Mouse (Mus musculus): ENCODE results near the gene Cops7a. TPM values are rescaled to one million over a fixed set of nuclear protein-coding genes. Genes with fewer than 3 reads are reported as not detected.

The Cops7a gene
- polyA plus RNA-seq, 1 experiment from 2014 or later = 153 TPM

DNA sequence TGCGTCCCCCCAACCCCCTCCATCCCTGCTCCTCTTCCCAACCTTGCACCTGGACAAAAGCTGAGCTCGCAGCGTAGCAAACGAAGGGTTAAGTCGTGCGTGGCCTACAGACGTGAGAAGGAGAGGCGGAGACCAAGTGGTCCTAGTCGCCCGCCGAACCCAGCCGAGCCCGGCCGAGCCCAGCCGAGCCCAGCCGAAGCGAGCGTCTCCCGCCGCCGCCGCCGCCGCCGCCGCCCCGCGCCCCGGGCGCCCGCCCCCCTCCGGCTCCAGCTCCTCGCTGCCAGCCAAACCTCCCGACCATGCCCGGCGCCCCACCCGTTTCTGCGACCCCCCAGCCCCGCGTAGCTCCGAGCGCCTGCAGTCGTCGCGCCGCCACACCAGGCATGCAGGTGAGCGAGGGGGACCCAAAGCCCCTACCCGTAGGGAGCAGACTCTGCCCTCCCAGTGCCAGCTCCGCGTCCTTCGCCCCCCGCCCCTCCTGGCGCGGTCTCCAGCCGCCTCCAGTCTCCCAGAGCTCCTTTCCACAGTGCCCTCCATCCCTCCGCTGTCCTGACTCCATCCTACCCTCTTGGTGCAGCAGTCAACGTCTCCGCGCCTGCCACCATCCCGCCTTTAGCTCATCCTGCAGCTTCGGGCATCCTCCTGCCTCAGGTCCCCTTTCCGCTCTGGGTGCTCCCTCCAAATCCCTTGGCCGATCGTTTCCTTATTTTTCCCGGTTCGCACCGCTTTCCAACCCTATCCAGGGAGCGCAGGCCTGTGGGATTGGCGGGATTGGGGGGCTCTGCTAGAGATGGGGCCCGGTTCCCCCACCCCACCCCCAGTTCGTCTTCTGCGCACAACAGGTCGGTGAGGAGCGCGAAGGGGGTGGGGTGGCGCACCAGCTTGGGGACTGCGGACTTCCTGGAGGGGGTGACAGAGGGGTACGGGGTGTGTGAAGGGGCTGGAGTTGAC, 31.5 kb upstream of the Cops7a start, which contains the start of gene Pianp:
Gene Pianp, plus strand, starts transcription at position 144 of the 951 bp plus-strand sequence.
- H3K27me3 ChIP-seq = no peaks in the 10 kb centered on the region
- in situ Hi-C loops (cut with MboI; ENCODE audit: low pct_unique_long_range_greater_than_20kb) = no loop called here
- DNase-seq (ENCODE audit: low read depth, low spot score) = no peak
- TF ChIP-seq CTCF (IDR thresholded peaks at IDR 0.05) = no peak
- no peak for ATAC-seq
- CTCF ChIA-PET = interaction anchor here (0.8 to 2.0 kb wide), 3 partner anchors 9 to 24 kb away, joined by 3 to 7 read pairs (median 3); no protein-coding TSS in a partner anchor
- POLR2A ChIA-PET = interaction anchor here (0.6 to 1.1 kb wide), 4 partner anchors 9 to 137 kb away, joined by 3 to 4 read pairs (median 3); no protein-coding TSS in a partner anchor

DNA sequence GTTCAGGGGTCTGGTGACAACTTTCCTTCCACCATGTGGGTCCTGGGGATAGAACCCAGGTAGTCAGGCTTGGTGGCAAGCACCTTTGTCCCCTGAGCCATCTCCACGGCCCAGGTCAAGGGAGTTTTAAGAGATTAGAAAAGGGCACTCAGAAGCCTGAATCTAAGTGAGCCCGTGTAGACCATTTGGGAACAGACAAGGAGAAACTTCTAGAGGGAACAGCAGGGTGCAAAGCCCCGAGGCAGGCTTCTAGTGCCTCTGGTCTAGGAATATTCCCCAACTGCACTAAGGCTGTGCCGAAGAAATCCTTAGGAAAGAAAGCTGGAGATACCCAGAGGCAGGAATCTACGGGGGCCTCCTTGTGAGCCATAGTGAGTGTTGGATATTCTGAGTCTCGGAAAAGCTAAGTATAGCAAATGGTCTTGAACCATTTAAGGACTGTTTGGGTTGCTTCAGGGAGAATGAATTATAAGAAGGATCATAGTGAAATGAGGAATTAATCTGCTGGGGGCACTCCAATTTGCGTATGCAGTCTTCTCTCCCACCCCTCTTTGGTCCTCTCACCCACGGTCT, 30.6 kb upstream of the Cops7a start:
- TF ChIP-seq CTCF (IDR thresholded peaks at IDR 0.05) = no peak
- in situ Hi-C loops (cut with MboI; ENCODE audit: low pct_unique_long_range_greater_than_20kb) = no loop called here
- CTCF ChIA-PET = interaction anchor here (0.8 to 2.0 kb wide), 3 partner anchors 10 to 25 kb away, joined by 3 to 7 read pairs (median 3); no protein-coding TSS in a partner anchor
- POLR2A ChIA-PET = interaction anchor here (0.6 to 1.1 kb wide), 4 partner anchors 10 to 136 kb away, joined by 3 to 4 read pairs (median 3); no protein-coding TSS in a partner anchor
- DNase-seq (ENCODE audit: low read depth, low spot score) (no peak), ATAC-seq (no peak)
- no peaks in the 10 kb centered on the region for H3K27me3 ChIP-seq

DNA sequence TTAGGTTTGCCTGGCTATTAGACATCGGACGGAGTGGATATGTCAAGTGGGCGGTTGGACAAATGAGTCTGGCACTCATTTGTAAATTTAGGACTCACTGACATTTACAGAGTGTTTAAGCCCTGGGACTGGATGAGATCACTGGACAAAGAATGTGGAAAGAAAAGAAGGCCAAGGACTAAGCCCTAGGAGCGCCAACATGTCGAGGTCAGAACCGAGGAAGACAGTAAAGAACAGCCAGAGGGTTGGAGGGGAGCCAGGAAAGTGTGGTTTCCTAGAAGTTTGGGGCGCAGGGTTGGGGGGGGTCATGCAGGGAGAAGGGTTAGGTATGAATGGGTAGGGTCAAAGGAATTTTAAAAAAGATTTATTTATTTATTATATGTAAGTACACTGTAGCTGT, 29.9 kb upstream of the Cops7a start:
- no peak for TF ChIP-seq CTCF (IDR thresholded peaks at IDR 0.05)
- ATAC-seq (no peak), DNase-seq (ENCODE audit: low read depth, low spot score) (no peak)
- no peaks in the 10 kb centered on the region for H3K27me3 ChIP-seq
- ChIA-PET CTCF (no interaction called here), POLR2A (no interaction called here)
- in situ Hi-C loops (cut with MboI; ENCODE audit: low pct_unique_long_range_greater_than_20kb) = no loop called here

DNA sequence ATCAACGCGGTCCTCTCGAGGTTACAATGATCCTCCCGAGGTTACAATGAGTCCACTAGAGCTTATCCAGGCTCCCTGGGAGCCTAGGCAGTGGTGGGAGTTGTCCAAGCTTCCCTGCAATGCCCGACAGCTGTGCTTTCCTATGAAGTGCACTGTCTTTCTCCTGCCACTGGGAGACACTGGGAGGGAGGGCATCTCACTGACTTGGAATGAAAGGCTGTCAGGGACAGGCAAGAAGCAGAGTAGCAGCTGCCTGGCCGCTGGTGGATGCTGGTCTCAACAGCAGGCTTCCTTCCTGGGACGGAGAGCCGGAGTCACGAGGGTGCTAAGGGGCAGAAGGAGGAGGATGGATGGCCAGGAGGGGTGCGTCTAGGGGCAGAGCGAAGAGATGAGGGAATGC, 28.5 kb upstream of the Cops7a start:
- H3K27me3 ChIP-seq = no peaks in the 10 kb centered on the region
- POLR2A ChIA-PET = no interaction called here
- ATAC-seq (peak; percentile 36), DNase-seq (ENCODE audit: low read depth, low spot score) (no peak)
- CTCF ChIA-PET = interaction anchor here (1.0 to 2.0 kb wide), 3 partner anchors 14 to 147 kb away, joined by 3 to 8 read pairs (median 3); partner anchors contain the start of gene Cops7a
- no peak for TF ChIP-seq CTCF (IDR thresholded peaks at IDR 0.05)
- in situ Hi-C loops (cut with MboI; ENCODE audit: low pct_unique_long_range_greater_than_20kb) = no loop called here

DNA sequence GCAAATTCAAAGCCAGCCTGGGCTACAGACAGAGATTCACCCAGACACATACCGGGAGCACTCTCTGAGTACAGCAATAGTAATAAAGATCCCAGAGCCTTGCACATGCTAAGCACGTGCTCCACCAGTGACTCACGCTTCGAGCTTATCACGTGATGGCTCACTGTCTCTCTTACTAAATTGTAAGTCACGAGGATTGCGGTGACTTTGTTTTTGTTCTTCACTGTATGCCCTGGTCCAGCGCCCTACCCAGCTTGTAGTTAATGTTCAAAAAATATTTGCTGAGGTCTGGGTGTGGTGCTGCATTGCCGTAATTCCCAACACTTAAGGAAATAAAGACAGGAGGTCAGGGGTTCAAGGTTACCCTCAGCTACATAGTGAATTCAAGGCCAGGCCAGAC, 28.0 kb upstream of the Cops7a start:
- ATAC-seq (peak; percentile 75), DNase-seq (ENCODE audit: low read depth, low spot score) (peak; percentile 55)
- H3K27me3 ChIP-seq = no peaks in the 10 kb centered on the region
- TF ChIP-seq CTCF (IDR thresholded peaks at IDR 0.05) = no peak
- in situ Hi-C loops (cut with MboI; ENCODE audit: low pct_unique_long_range_greater_than_20kb) = no loop called here
- POLR2A ChIA-PET = no interaction called here
- CTCF ChIA-PET = interaction anchor here (1.0 to 2.0 kb wide), 3 partner anchors 14 to 146 kb away, joined by 3 to 8 read pairs (median 3); partner anchors contain the start of gene Cops7a

DNA sequence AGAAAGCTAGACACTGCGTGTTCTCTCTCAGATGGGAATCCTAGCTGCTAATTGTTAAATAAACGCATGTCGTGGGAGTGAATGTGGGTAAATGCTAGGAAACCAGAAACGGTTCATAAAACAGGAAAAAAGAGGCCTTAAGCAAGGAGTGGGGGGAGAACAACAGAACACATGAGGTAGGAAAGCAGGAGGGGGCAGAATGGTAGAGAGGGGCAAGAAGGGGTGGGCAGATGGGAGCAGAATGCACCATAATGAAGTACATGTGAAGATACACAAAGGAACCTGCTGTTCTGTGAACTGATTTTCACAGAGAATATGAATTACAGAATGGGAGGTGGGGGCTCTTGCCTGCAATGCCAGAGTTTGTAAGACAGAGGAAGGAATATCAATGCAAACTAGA, 26.9 kb upstream of the Cops7a start:
- POLR2A ChIA-PET = no interaction called here
- ATAC-seq = no peak

DNA sequence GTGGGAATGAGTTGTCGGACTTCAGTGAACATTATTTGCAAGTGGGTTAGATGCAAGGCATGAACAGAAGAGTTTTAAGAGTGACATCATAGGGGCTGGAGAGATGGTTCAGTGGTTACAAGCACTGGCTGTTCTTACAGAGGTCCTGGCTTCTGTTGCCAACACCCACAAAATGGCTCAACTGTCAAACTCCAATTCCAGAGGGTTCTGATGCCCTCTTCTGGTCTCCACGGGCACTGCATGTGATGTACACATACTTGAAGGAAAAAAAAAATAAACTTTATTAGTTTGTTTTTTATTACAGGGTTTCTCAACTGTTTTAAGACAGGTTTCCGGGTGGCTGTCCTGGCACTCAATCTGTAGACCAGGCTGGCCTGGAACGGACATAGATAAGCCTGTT, 2.4 kb upstream of the Cops7a start:
- DNase-seq (ENCODE audit: low read depth, low spot score) (no peak), ATAC-seq (no peak)
- POLR2A ChIA-PET = interaction anchor here (0.8 kb wide), 1 partner anchor 40 kb away, joined by 3 read pairs; no protein-coding TSS in a partner anchor
- CTCF ChIA-PET = interaction anchor here (0.8 to 2.1 kb wide), 7 partner anchors 35 to 121 kb away, joined by 3 to 8 read pairs (median 3); no protein-coding TSS in a partner anchor
- H3K27me3 ChIP-seq = no peaks in the 10 kb centered on the region
- no peak for TF ChIP-seq CTCF (IDR thresholded peaks at IDR 0.05)
- in situ Hi-C loops (cut with MboI; ENCODE audit: low pct_unique_long_range_greater_than_20kb) = no loop called here

More for the DNA sequence above, 26.9 kb upstream of the Cops7a start:
- in situ Hi-C loops (cut with MboI; ENCODE audit: low pct_unique_long_range_greater_than_20kb) = no loop called here
- no peak for TF ChIP-seq CTCF (IDR thresholded peaks at IDR 0.05)
- H3K27me3 ChIP-seq = peaks cover 3% of the 10 kb centered on the region
- CTCF ChIA-PET = interaction anchor here (2.0 kb wide), 1 partner anchor 15 kb away, joined by 8 read pairs; no protein-coding TSS in a partner anchor
- DNase-seq (ENCODE audit: low read depth, low spot score) = no peak

DNA sequence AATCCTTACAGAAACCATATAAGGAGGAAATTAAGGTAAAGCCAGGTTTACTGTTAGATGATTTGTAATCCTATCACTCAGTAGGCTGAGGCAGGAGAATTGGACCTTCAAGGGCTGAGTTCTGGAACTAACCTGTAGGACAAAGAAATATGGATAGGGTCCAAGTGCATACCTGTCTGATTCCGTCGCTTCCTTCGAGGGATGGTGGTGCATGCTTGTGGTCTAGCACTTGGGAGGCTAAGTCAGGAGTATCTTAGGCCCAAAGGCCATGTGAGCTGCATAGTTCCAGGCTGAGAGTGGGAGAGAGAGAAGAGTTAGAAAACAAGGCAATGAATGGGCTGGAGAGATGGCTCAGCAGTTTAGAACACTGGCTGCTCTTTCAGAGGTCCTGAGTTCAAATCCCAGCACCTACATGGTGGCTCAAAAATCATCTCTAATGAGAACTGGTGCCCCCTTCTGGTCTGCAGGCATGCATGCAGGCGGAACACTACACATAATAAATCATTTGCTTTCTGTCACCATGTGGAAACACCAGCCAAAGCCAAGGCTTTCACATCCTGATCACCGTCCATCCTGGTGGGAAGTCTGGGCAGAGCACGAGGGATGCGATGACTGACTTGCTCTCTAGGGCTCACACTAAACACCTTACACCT, 1.3 kb upstream of the Cops7a start:
- in situ Hi-C loops (cut with MboI; ENCODE audit: low pct_unique_long_range_greater_than_20kb) = no loop called here
- ATAC-seq = peak; percentile 37
- no peak for TF ChIP-seq CTCF (IDR thresholded peaks at IDR 0.05)
- peak; percentile 30 for DNase-seq (ENCODE audit: low read depth, low spot score)
- ChIA-PET POLR2A (interaction anchor here (1.0 to 1.7 kb wide), 3 partner anchors 32 to 62 kb away, joined by 3 to 6 read pairs (median 6); partner anchors contain the start of gene Mlf2), CTCF (interaction anchor here (0.8 to 2.1 kb wide), 7 partner anchors 27 to 120 kb away, joined by 3 to 8 read pairs (median 3); no protein-coding TSS in a partner anchor)
- no peaks in the 10 kb centered on the region for H3K27me3 ChIP-seq

DNA sequence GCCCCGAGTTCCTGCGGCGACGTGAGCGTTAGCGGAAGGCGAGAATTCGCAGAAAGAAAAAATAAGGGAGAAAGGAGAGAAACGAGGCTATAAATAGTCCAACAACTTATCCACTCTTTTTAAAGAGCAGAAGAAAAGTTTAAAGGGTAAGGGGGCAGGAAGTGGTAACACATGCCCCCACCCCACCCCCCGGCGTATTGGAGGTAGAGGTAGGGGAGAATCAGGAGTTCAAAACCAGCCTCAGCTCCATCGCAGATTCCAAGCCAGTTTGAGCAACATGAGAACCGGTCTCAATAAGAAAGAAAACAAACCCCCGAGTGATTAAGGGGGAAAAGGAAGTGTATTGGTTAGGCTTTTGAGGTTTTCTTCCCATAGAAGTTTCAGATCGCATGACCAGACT, 409 bp upstream of the Cops7a start:
- DNase-seq (ENCODE audit: low read depth, low spot score) = no peak
- no peaks in the 10 kb centered on the region for H3K27me3 ChIP-seq
- in situ Hi-C loops (cut with MboI; ENCODE audit: low pct_unique_long_range_greater_than_20kb) = no loop called here
- no peak for ATAC-seq
- ChIA-PET POLR2A (interaction anchor here (0.7 to 1.7 kb wide), 5 partner anchors 17 to 165 kb away, joined by 3 to 7 read pairs (median 6); partner anchors contain the start of gene Mlf2), CTCF (interaction anchor here (0.7 to 1.5 kb wide), 2 partner anchors 8 to 28 kb away, joined by 3 read pairs; no protein-coding TSS in a partner anchor)
- no peak for TF ChIP-seq CTCF (IDR thresholded peaks at IDR 0.05)
